Mouse (Mus musculus) myocyte (in vitro differentiated cells): ENCODE data around the gene Slc35a2.

Experiments
- CEBPB ChIP-seq: IDR thresholded peaks from 2 replicates; pipeline ENCODE4 v1.6.1; 2011; ENCODE audit warnings: mild to moderate bottlenecking, moderate library complexity; ENCODE audit not compliant: poor library complexity, insufficient read depth, severe bottlenecking
- POLR2A ChIP-seq: IDR thresholded peaks from one replicate; pipeline ENCODE4 v1.6.1; 2011; ENCODE audit warnings: low read depth, mild to moderate bottlenecking, control low read depth, moderate library complexity; ENCODE audit not compliant: insufficient read length

DNA sequence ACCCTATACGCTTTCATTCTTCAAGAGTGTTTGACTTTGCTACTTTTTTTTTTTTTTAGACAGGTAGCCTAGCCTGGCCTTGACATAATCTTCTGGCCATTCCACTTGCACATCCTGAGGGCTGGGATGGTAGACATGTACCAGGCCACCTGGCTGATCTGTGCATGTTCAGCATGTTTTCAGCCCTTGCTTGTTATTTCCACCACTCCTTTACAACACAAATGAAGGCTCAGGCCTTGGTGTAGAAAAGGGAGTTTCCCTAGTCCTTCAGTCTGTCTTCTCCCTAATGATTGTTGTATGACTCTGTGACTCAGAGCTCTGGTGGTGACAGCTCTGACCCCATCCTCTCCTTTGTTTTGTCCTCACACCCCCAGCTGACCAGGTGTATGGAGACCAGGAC lies 16.7 kb upstream of the Slc35a2 start:
- no peak for TF ChIP-seq CEBPB
- no peak for TF ChIP-seq POLR2A
